Mouse (Mus musculus): ENCODE results near the gene Imp3. TPM values are rescaled to one million over a fixed set of nuclear protein-coding genes. Genes with fewer than 3 reads are reported as not detected.

Imp3 gene
- total RNA-seq, 2 experiments from 2014 or later: 47.6 to 52.3 TPM

- no peak for DNase-seq (ENCODE audit: low spot score in 2 of 2)
Observed at GRCm38 (mm10) chr9:56958689-56959088, 21.4 kb downstream of the Imp3 start.

GRCm38 (mm10) chr9:56961591-56961990, 24.3 kb downstream of the Imp3 start:
- no peak for DNase-seq (ENCODE audit: low spot score in 2 of 2)

- no peak for DNase-seq (ENCODE audit: low spot score in 2 of 2)
Observed at GRCm38 (mm10) chr9:56970158-56970557, 32.9 kb downstream of the Imp3 start.

- DNase-seq (ENCODE audit: low spot score in 2 of 2): no peak
Observed at GRCm38 (mm10) chr9:56973960-56974524, 36.8 kb downstream of the Imp3 start.

GRCm38 (mm10) chr9:56975199-56975598, 37.9 kb downstream of the Imp3 start:
- DNase-seq (ENCODE audit: low spot score in 2 of 2): no peak

GRCm38 (mm10) chr9:56980186-56980585, 42.9 kb downstream of the Imp3 start:
- no peak for DNase-seq (ENCODE audit: low spot score in 2 of 2)

GRCm38 (mm10) chr9:56981502-56981901, 44.2 kb downstream of the Imp3 start:
- DNase-seq (ENCODE audit: low spot score in 2 of 2): no peak

Other genes with a start within 250 kb of the Imp3 start
- 100 to 1,000 TPM; 440 to 456 TPM for gene Lingo1, start 141.0 kb upstream of the Imp3 start, total RNA-seq (2021)
- gene Odf3l1, start 72.8 kb upstream of the Imp3 start, total RNA-seq (2021): not detected
- 10 to 100 TPM; 11.1 to 12.9 TPM for gene Cspg4, start 72.4 kb upstream of the Imp3 start, total RNA-seq (2021)
- 1 to 10 TPM; 6.8 to 7.4 TPM for gene Snx33, start 9.1 kb upstream of the Imp3 start, total RNA-seq (2021)
- gene Snupn, start 13.4 kb downstream of the Imp3 start, total RNA-seq (2021): 10 to 100 TPM; 16.1 to 16.7 TPM
- 10 to 100 TPM; 33.8 to 34.5 TPM for gene Ptpn9, start 57.4 kb downstream of the Imp3 start, total RNA-seq (2021)
- 10 to 100 TPM; 32.3 to 34.7 TPM for gene Sin3a, start 134.6 kb downstream of the Imp3 start, total RNA-seq (2021)
- gene Man2c1, start 193.2 kb downstream of the Imp3 start, total RNA-seq (2021): 100 to 1,000 TPM; 127 to 138 TPM
- gene Neil1, start 210.8 kb downstream of the Imp3 start, total RNA-seq (2021): 1 to 10 TPM; 8.5 TPM
- gene Commd4, start 220.9 kb downstream of the Imp3 start, total RNA-seq (2021): 10 to 100 TPM; 80.9 to 92.2 TPM

Measured in left cerebral cortex, adult 18-20 months (tissue).